Mouse (Mus musculus): ENCODE measurements around the gene 1110051M20Rik. TPM values are rescaled to one million over a fixed set of nuclear protein-coding genes. Genes with fewer than 3 reads are reported as not detected.
A peak's percentile ranks its signal among the peaks of the same experiment; 100 is the strongest.

The 1110051M20Rik gene
- total and polyA plus RNA-seq, 3 experiments: 21.1 to 34.0 (median 26.2) TPM

DNA sequence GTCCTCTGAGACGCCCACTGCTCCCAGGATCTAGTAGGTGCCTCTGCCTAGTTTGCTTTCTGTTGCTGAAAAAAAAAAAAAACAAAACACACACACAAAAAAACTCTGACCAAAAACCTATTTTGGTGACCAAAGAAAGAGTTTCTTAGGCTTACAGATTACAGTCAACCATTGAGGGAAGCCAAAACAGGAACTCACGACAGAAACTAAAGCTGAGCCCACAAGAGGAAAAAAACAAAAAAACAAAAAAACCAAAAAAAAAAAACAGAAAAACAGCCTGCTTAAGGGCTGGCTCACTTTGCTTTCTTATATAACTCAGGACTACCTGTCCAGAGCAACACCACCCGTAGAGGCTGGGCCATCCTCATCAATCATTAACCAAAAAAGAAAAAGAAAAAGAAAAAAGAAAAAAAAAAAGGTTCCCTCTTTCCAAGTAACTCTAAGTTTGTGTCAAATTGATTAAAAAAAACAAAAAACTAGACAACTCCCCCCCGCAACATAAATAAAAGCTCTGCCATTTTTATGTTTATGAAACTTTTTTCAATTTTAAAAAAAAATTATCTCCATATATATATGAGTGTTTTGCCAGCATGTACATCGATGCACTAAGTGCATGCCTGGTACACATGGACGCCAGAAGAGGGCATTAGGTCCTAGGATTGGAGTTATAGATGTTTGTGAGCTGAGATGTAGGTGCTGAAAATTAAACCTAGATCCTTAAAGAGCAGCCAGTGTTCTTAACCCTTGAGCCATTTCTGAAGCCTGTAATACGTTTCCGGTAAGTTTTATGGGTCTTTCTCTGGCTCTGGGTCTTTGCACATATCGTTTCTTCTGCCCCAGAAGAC, 8.9 kb upstream of the 1110051M20Rik start:
- no peaks in the 10 kb centered on the region for H3K9me3 ChIP-seq (replicated peaks; ENCODE audit: low read length)
- peaks cover 5 to 36% of the 10 kb centered on the region in 2 experiments for H3K4me1 ChIP-seq (ENCODE audit: control insufficient read depth in 1 of 2, insufficient read depth in 2 of 2)
- peak overlapping the region; percentile 25; the same call in 1 of the 2 replicates for H3K9ac ChIP-seq (ENCODE audit: insufficient read depth, low read depth)
- no peaks in the 10 kb centered on the region for H3K36me3 ChIP-seq (replicated peaks in 1 of 2; ENCODE audit: control insufficient read depth in 1 of 2, insufficient read depth in 1 of 2, low read length in 1 of 2)
- H3K4me2 ChIP-seq (ENCODE audit: insufficient read depth, low read depth, poor library complexity, severe bottlenecking): no peak overlapping the region
- H3K4me3 ChIP-seq (replicated peaks in 1 of 3; ENCODE audit: low read depth in 2 of 3, low read length in 2 of 3, poor library complexity in 1 of 3): no peak overlapping the region
- TF ChIP-seq CHD1 (IDR thresholded peaks at IDR 0.05; ENCODE audit: low read depth, low read length) (no peak), RAD21 (IDR thresholded peaks at IDR 0.05; ENCODE audit: low read depth, low read length) (peak; percentile 26; the same call in 1 of the 2 replicates), UBTF (IDR thresholded peaks at IDR 0.05; ENCODE audit: low read depth, low read length) (no peak), IRF4 (IDR thresholded peaks at IDR 0.05; ENCODE audit: low read depth, low read length) (no peak), NRF1 (IDR thresholded peaks at IDR 0.05; ENCODE audit: low read depth, low read length) (no peak), CTCF (conservative IDR thresholded peaks at IDR 0.05 in 1 of 2, IDR thresholded peaks at IDR 0.05 in 1 of 2; ENCODE audit: low read depth in 2 of 2, low read length in 2 of 2) (peak in 1 of 2 experiments; percentile 45; a peak in 2 of 4 replicates), TBP (conservative IDR thresholded peaks at IDR 0.05; ENCODE audit: low read depth, low read length) (no peak), JUN (IDR thresholded peaks at IDR 0.05; ENCODE audit: insufficient read depth, low read depth, low read length) (no peak), PAX5 (IDR thresholded peaks at IDR 0.05; ENCODE audit: low read length) (no peak), MAX (IDR thresholded peaks at IDR 0.05; ENCODE audit: low read length) (no peak), ZKSCAN1 (IDR thresholded peaks at IDR 0.05; ENCODE audit: borderline replicate concordance, low read depth, low read length) (peak; percentile 9; the same call in 1 of the 2 replicates), ZNF384 (IDR thresholded peaks at IDR 0.05; ENCODE audit: low read depth, low read length) (no peak; the same call in 1 of the 2 replicates)
- no peak overlapping the region for H3K27ac ChIP-seq (ENCODE audit: insufficient read depth, low read depth)
- in situ Hi-C loops (cut with MboI; ENCODE audit: low pct_ligation_motif_present, low pct_unique_long_range_greater_than_20kb, low sequenced_read_pairs) (no loop called here), dilution Hi-C loops (cut with MboI; ENCODE audit: extremely low pct_ligation_motif_present, extremely low pct_unique_long_range_greater_than_20kb, low sequenced_read_pairs) (no loop called here)
- no peaks in the 10 kb centered on the region for H3K79me2 ChIP-seq (replicated peaks; ENCODE audit: control insufficient read depth, extremely low read depth, insufficient read depth, poor library complexity, severe bottlenecking)
- peaks cover 35% of the 10 kb centered on the region for H3K27me3 ChIP-seq (replicated peaks)
- no peak for DNase-seq (ENCODE audit: extremely low read depth)

DNA sequence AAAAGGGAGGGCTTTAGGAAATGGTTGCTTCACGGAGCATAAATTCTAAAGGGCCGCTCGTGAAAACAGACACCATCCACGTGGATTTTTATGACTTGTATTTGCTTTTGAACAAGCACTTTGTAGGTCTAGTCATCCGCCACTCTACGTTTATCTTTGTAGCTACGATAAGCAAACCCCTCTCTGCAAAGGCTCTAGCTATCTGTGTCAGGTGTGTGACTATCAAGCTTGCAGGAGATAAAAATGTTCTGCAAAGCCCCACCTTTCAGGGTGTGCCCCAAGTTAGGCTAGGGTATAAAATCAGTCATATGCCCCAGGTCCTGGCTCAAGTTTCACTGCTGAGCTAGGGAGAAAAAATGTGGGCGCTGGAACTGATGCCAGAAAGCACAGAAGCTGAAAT, 8.2 kb upstream of the 1110051M20Rik start:
- in situ Hi-C loops (cut with MboI; ENCODE audit: low pct_ligation_motif_present, low pct_unique_long_range_greater_than_20kb, low sequenced_read_pairs) (no loop called here), dilution Hi-C loops (cut with MboI; ENCODE audit: extremely low pct_ligation_motif_present, extremely low pct_unique_long_range_greater_than_20kb, low sequenced_read_pairs) (no loop called here)
- Histone ChIP-seq H3K9me3 (replicated peaks; ENCODE audit: low read length) (no peaks in the 10 kb centered on the region), H3K4me3 (replicated peaks in 1 of 3; ENCODE audit: low read depth in 2 of 3, low read length in 2 of 3, poor library complexity in 1 of 3) (no peak overlapping the region), H3K9ac (ENCODE audit: insufficient read depth, low read depth) (no peak overlapping the region), H3K36me3 (replicated peaks in 1 of 2; ENCODE audit: control insufficient read depth in 1 of 2, insufficient read depth in 1 of 2, low read length in 1 of 2) (no peaks in the 10 kb centered on the region), H3K27ac (ENCODE audit: insufficient read depth, low read depth) (no peak overlapping the region), H3K27me3 (replicated peaks) (peaks cover 29% of the 10 kb centered on the region), H3K4me1 (ENCODE audit: control insufficient read depth in 1 of 2, insufficient read depth in 2 of 2) (peaks cover 5 to 36% of the 10 kb centered on the region in 2 experiments), H3K4me2 (ENCODE audit: insufficient read depth, low read depth, poor library complexity, severe bottlenecking) (no peak overlapping the region), H3K79me2 (replicated peaks; ENCODE audit: control insufficient read depth, extremely low read depth, insufficient read depth, poor library complexity, severe bottlenecking) (no peaks in the 10 kb centered on the region)
- TF ChIP-seq JUN (IDR thresholded peaks at IDR 0.05; ENCODE audit: insufficient read depth, low read depth, low read length): no peak
- TF ChIP-seq CHD1 (IDR thresholded peaks at IDR 0.05; ENCODE audit: low read depth, low read length): no peak
- no peak for TF ChIP-seq IRF4 (IDR thresholded peaks at IDR 0.05; ENCODE audit: low read depth, low read length)
- TF ChIP-seq MAX (IDR thresholded peaks at IDR 0.05; ENCODE audit: low read length): no peak
- no peak for TF ChIP-seq ZNF384 (IDR thresholded peaks at IDR 0.05; ENCODE audit: low read depth, low read length)
- TF ChIP-seq USF2 (conservative IDR thresholded peaks at IDR 0.05; ENCODE audit: low read depth, low read length): no peak
- TF ChIP-seq NRF1 (IDR thresholded peaks at IDR 0.05; ENCODE audit: low read depth, low read length): no peak
- TF ChIP-seq CHD2 (IDR thresholded peaks at IDR 0.05; ENCODE audit: low read length): no peak
- TF ChIP-seq MEF2A (IDR thresholded peaks at IDR 0.05; ENCODE audit: borderline replicate concordance, low read depth, low read length): no peak
- no peak for TF ChIP-seq ZC3H11A (IDR thresholded peaks at IDR 0.05; ENCODE audit: low read depth, low read length)
- TF ChIP-seq TCF12 (IDR thresholded peaks at IDR 0.05; ENCODE audit: low read depth, low read length): no peak
- no peak for TF ChIP-seq EP300 (IDR thresholded peaks at IDR 0.05; ENCODE audit: low read length)
- TF ChIP-seq RCOR1 (conservative IDR thresholded peaks at IDR 0.05; ENCODE audit: low read depth, low read length): no peak
- TF ChIP-seq RAD21 (IDR thresholded peaks at IDR 0.05; ENCODE audit: low read depth, low read length): no peak
- TF ChIP-seq ELF1 (IDR thresholded peaks at IDR 0.05; ENCODE audit: low read depth, low read length): no peak
- TF ChIP-seq UBTF (IDR thresholded peaks at IDR 0.05; ENCODE audit: low read depth, low read length): no peak
- no peak for TF ChIP-seq SIN3A (IDR thresholded peaks at IDR 0.05; ENCODE audit: low read length)
- TF ChIP-seq ZKSCAN1 (IDR thresholded peaks at IDR 0.05; ENCODE audit: borderline replicate concordance, low read depth, low read length): no peak
- no peak for TF ChIP-seq MAFK (IDR thresholded peaks at IDR 0.05; ENCODE audit: insufficient replicate concordance, low read length)
- DNase-seq (ENCODE audit: extremely low read depth): no peak
